Mouse (Mus musculus) erythroblast, adult 5-6 weeks (primary cell): Measurements from ENCODE around the gene Pcsk4. TPM values are rescaled to one million over a fixed set of nuclear protein-coding genes. Genes with fewer than 3 reads are reported as not detected.

Source experiments
- ATAC-seq: replicated peaks from 2 replicates; pipeline ENCODE4 v1.8.0; 2016; ENCODE audit warnings: moderate number of reproducible peaks, mild to moderate bottlenecking, moderate TSS enrichment, inconsistent platforms; ENCODE audit not compliant: poor library complexity, low FRiP score, severe bottlenecking
- total RNA-seq, 2 experiments: library from RNA; stranded (forward) in 1 of 2; stranded (reverse) in 1 of 2; fragments of 150-400 nt in 1 of 2; fragments of 200-764, 138-1000 nt in 1 of 2; gene quantifications; 2 replicates each; pipeline versions ENCODE4 v1.2.3 to v1.2.4; 2015 to 2017; ENCODE audit warnings: low replicate concordance in 2 of 2

The Pcsk4 gene
- total RNA-seq, 2 experiments from 2014 or later = not detected

- no peak for ATAC-seq
Measured at GRCm38 (mm10) chr10:80281921-80282371, 47.4 kb downstream of the Pcsk4 start.

DNA sequence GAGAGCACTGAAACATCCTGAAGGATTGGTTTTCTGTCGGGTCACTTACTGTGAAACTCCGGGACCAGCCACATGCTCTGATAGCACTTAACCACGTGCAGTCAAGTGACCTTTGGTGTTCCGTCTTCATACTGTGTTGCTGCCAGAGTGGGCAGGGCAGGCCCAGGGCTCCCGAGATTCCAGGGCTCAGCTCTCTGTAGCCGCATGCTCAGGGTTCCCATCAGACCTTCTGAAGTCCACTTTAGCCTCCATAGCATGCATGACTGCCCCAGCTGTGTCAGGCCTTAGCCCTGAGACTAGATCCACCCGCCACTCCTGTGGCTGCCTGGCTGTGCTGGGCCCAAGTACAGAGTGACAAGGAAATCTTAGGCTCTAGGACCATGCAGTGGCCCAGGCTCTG lies 48.0 kb downstream of the Pcsk4 start:
- ATAC-seq = no peak

GRCm38 (mm10) chr10:80279273-80279672 lies 50.0 kb downstream of the Pcsk4 start:
- no peak for ATAC-seq

- ATAC-seq = no peak
Measured at GRCm38 (mm10) chr10:80278390-80278789, 50.9 kb downstream of the Pcsk4 start.

DNA sequence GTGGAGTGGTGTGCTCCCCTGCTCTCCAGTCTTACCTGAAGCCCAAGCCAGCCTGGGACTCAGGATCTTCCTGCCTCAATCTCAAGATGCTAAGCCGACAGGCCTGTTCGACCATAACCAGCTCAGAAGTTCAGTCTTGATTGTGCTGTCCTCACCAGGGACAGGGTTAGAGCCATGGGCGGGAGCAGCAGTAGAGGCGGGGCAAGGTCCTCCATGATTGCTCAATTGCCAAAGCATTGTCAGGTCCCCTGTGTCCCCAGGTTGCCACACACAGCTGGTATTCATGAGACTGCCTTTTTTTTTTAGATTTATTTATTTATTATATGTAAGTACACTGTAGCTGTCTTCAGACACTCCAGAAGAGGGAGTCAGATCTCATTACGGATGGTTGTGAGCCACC lies 53.1 kb downstream of the Pcsk4 start:
- ATAC-seq = no peak

DNA sequence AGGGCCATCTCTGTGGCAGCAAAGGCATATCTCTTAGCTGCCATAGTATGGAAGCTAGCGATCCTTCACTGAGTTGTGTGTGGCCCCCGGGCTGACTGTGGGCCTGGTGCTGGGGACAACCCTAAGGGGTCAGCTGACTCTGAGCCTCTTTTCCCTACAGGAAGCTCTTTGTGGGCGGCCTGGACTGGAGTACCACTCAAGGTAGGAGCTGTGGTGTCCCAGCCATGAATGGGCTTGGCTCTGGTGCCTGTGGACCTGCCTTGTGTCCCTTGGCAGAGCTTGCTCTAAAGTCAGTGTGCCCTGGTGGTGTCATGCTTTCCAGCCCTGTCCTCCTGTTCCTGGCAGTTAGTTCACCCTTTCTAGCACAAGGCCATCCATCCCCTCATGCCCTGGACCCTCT lies 55.5 kb downstream of the Pcsk4 start:
- ATAC-seq = no peak

DNA sequence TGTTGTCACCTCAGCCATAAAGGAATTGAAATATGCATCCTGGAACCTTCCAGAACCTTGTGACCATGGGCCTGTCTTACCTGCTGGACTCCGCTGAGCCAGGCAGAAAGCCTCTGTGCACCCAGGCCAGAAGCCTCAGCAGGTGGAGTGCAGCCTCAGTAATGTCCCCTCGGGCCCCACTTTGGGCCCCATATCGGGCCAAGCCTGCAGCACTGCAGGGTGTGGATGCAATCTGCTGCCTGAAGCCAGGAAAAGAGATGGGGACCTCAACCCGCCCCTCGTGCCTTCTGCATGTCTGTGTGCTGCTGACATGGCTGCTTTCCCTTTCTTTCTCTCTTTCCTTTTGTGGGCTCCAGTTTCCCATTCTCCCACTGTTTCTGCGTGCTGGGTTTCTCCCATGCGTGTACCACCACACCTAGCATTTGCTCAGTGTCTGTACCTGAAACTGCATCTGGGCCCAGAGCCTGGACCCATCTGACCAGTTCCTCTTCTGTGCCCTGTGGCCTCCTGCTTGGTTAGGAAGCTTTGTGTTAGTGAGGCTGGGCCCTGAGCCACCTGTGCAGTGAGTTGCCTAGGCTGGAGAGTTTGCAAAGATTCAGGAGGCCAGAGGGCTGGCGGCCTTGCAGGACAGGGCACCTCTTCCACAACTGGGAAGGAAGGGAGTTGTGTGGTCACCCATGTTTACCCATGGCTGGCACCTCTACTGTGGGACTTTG lies 57.3 kb downstream of the Pcsk4 start:
- no peak for ATAC-seq

Other genes with a start within 250 kb of the Pcsk4 start
- gene Sbno2, start 223.9 kb downstream of the Pcsk4 start, total RNA-seq (2015; ENCODE audit: low replicate concordance) = 9.2 and 12.5 TPM in 2 replicates
- gene Sbno2, start 223.9 kb downstream of the Pcsk4 start, total RNA-seq (2017; ENCODE audit: low replicate concordance) = 17.1 and 20.9 TPM in 2 replicates
- gene Stk11, start 213.7 kb downstream of the Pcsk4 start, total RNA-seq (2015; ENCODE audit: low replicate concordance) = 47.7 and 60.0 TPM in 2 replicates
- 152 and 195 TPM in 2 replicates for gene Stk11, start 213.7 kb downstream of the Pcsk4 start, total RNA-seq (2017; ENCODE audit: low replicate concordance)
- 43.3 and 48.8 TPM in 2 replicates for gene Atp5d, start 190.9 kb downstream of the Pcsk4 start, total RNA-seq (2015; ENCODE audit: low replicate concordance)
- gene Atp5d, start 190.9 kb downstream of the Pcsk4 start, total RNA-seq (2017; ENCODE audit: low replicate concordance) = 12.1 and 17.3 TPM in 2 replicates
- gene Cbarp, start 188.7 kb downstream of the Pcsk4 start, total RNA-seq (2015; ENCODE audit: low replicate concordance) = not detected in 2 replicates
- not detected in 2 replicates for gene Cbarp, start 188.7 kb downstream of the Pcsk4 start, total RNA-seq (2017; ENCODE audit: low replicate concordance)
- gene Midn, start 181.2 kb downstream of the Pcsk4 start, total RNA-seq (2015; ENCODE audit: low replicate concordance) = 5.0 and 7.7 TPM in 2 replicates
- gene Midn, start 181.2 kb downstream of the Pcsk4 start, total RNA-seq (2017; ENCODE audit: low replicate concordance) = 3.9 and 7.4 TPM in 2 replicates
- 3.6 and 3.7 TPM in 2 replicates for gene Cirbp, start 163.5 kb downstream of the Pcsk4 start, total RNA-seq (2015; ENCODE audit: low replicate concordance)
- gene Cirbp, start 163.5 kb downstream of the Pcsk4 start, total RNA-seq (2017; ENCODE audit: low replicate concordance) = 14.6 and 16.3 TPM in 2 replicates
- gene 1600002K03Rik, start 156.6 kb downstream of the Pcsk4 start, total RNA-seq (2015; ENCODE audit: low replicate concordance) = 7.5 TPM in 1 of 2 replicates, not detected in the other
- gene 1600002K03Rik, start 156.6 kb downstream of the Pcsk4 start, total RNA-seq (2017; ENCODE audit: low replicate concordance) = 5.9 TPM in 1 of 2 replicates, not detected in the other
- not detected in 2 replicates for gene Efna2, start 150.0 kb downstream of the Pcsk4 start, total RNA-seq (2015; ENCODE audit: low replicate concordance)
- not detected in 2 replicates for gene Efna2, start 150.0 kb downstream of the Pcsk4 start, total RNA-seq (2017; ENCODE audit: low replicate concordance)
- 1.3 and 4.4 TPM in 2 replicates for gene Mum1, start 103.1 kb downstream of the Pcsk4 start, total RNA-seq (2015; ENCODE audit: low replicate concordance)
- 14.7 and 24.0 TPM in 2 replicates for gene Mum1, start 103.1 kb downstream of the Pcsk4 start, total RNA-seq (2017; ENCODE audit: low replicate concordance)
- gene Ndufs7, start 80.4 kb downstream of the Pcsk4 start, total RNA-seq (2015; ENCODE audit: low replicate concordance) = 25.7 and 25.9 TPM in 2 replicates
- gene Ndufs7, start 80.4 kb downstream of the Pcsk4 start, total RNA-seq (2017; ENCODE audit: low replicate concordance) = 13.0 and 14.2 TPM in 2 replicates
- gene Gamt, start 68.5 kb downstream of the Pcsk4 start, total RNA-seq (2015; ENCODE audit: low replicate concordance) = not detected in 2 replicates
- gene Gamt, start 68.5 kb downstream of the Pcsk4 start, total RNA-seq (2017; ENCODE audit: low replicate concordance) = 0.77 TPM in 1 of 2 replicates, not detected in the other
- 13.8 and 17.1 TPM in 2 replicates for gene Dazap1, start 68.0 kb downstream of the Pcsk4 start, total RNA-seq (2015; ENCODE audit: low replicate concordance)
- gene Dazap1, start 68.0 kb downstream of the Pcsk4 start, total RNA-seq (2017; ENCODE audit: low replicate concordance) = 29.8 and 35.3 TPM in 2 replicates
- gene Rps15, start 37.0 kb downstream of the Pcsk4 start, total RNA-seq (2015; ENCODE audit: low replicate concordance) = 509 and 541 TPM in 2 replicates
- gene Rps15, start 37.0 kb downstream of the Pcsk4 start, total RNA-seq (2017; ENCODE audit: low replicate concordance) = 422 and 457 TPM in 2 replicates
- gene Apc2, start 33.5 kb downstream of the Pcsk4 start, total RNA-seq (2015; ENCODE audit: low replicate concordance) = not detected in 2 replicates
- 0.09 and 0.14 TPM in 2 replicates for gene Apc2, start 33.5 kb downstream of the Pcsk4 start, total RNA-seq (2017; ENCODE audit: low replicate concordance)
- 6.1 and 12.7 TPM in 2 replicates for gene 2310011J03Rik, start 9.0 kb downstream of the Pcsk4 start, total RNA-seq (2015; ENCODE audit: low replicate concordance)
- 3.5 and 3.7 TPM in 2 replicates for gene 2310011J03Rik, start 9.0 kb downstream of the Pcsk4 start, total RNA-seq (2017; ENCODE audit: low replicate concordance)
- gene Reep6, start 455 bp upstream of the Pcsk4 start, total RNA-seq (2015; ENCODE audit: low replicate concordance) = 1.7 and 6.0 TPM in 2 replicates
- gene Reep6, start 455 bp upstream of the Pcsk4 start, total RNA-seq (2017; ENCODE audit: low replicate concordance) = 2.0 and 4.5 TPM in 2 replicates
- 0.21 and 0.77 TPM in 2 replicates for gene Adamtsl5, start 18.9 kb upstream of the Pcsk4 start, total RNA-seq (2015; ENCODE audit: low replicate concordance)
- 0.17 TPM in 1 of 2 replicates, not detected in the other for gene Adamtsl5, start 18.9 kb upstream of the Pcsk4 start, total RNA-seq (2017; ENCODE audit: low replicate concordance)
- not detected in 2 replicates for gene Plk5, start 27.0 kb upstream of the Pcsk4 start, total RNA-seq (2015; ENCODE audit: low replicate concordance)
- gene Plk5, start 27.0 kb upstream of the Pcsk4 start, total RNA-seq (2017; ENCODE audit: low replicate concordance) = not detected in 2 replicates
- gene Mex3d, start 58.2 kb upstream of the Pcsk4 start, total RNA-seq (2015; ENCODE audit: low replicate concordance) = 1.5 TPM in 1 of 2 replicates, not detected in the other
- gene Mex3d, start 58.2 kb upstream of the Pcsk4 start, total RNA-seq (2017; ENCODE audit: low replicate concordance) = 0.51 and 0.70 TPM in 2 replicates
- gene Mbd3, start 70.1 kb upstream of the Pcsk4 start, total RNA-seq (2015; ENCODE audit: low replicate concordance) = 11.9 and 38.4 TPM in 2 replicates
- gene Mbd3, start 70.1 kb upstream of the Pcsk4 start, total RNA-seq (2017; ENCODE audit: low replicate concordance) = 10.5 and 21.3 TPM in 2 replicates
- 38.2 and 42.4 TPM in 2 replicates for gene Uqcr11, start 77.3 kb upstream of the Pcsk4 start, total RNA-seq (2015; ENCODE audit: low replicate concordance)
- gene Uqcr11, start 77.3 kb upstream of the Pcsk4 start, total RNA-seq (2017; ENCODE audit: low replicate concordance) = 56.0 and 60.8 TPM in 2 replicates
- 30.7 and 31.1 TPM in 2 replicates for gene Tcf3, start 104.1 kb upstream of the Pcsk4 start, total RNA-seq (2015; ENCODE audit: low replicate concordance)
- 27.9 and 39.6 TPM in 2 replicates for gene Tcf3, start 104.1 kb upstream of the Pcsk4 start, total RNA-seq (2017; ENCODE audit: low replicate concordance)
- not detected in 2 replicates for gene Onecut3, start 165.3 kb upstream of the Pcsk4 start, total RNA-seq (2015; ENCODE audit: low replicate concordance)
- gene Onecut3, start 165.3 kb upstream of the Pcsk4 start, total RNA-seq (2017; ENCODE audit: low replicate concordance) = not detected in 2 replicates
- not detected in 2 replicates for gene Atp8b3, start 209.6 kb upstream of the Pcsk4 start, total RNA-seq (2015; ENCODE audit: low replicate concordance)
- 0.43 TPM in 1 of 2 replicates, not detected in the other for gene Atp8b3, start 209.6 kb upstream of the Pcsk4 start, total RNA-seq (2017; ENCODE audit: low replicate concordance)
- 18.0 and 20.2 TPM in 2 replicates for gene Rexo1, start 232.1 kb upstream of the Pcsk4 start, total RNA-seq (2015; ENCODE audit: low replicate concordance)
- 10.7 and 12.0 TPM in 2 replicates for gene Rexo1, start 232.1 kb upstream of the Pcsk4 start, total RNA-seq (2017; ENCODE audit: low replicate concordance)
- gene Klf16, start 247.8 kb upstream of the Pcsk4 start, total RNA-seq (2015; ENCODE audit: low replicate concordance) = 0.96 and 1.0 TPM in 2 replicates
- gene Klf16, start 247.8 kb upstream of the Pcsk4 start, total RNA-seq (2017; ENCODE audit: low replicate concordance) = 2.3 and 4.2 TPM in 2 replicates